Mouse (Mus musculus) intestine, postnatal 0 days (tissue): ENCODE measurements at regions not wholly inside any gene's neighbourhood (a gene's known extent, or its start where the extent isn't known, plus 50 kb on each side); places are given as distances from the start of the nearest gene placed in this dataset.

Experiments
- ATAC-seq: fragments of 200-750 bp; cut with Nextera tagmentation; 2 replicates; pipeline ENCODE4 v1.8.0; 2017; ENCODE audit warnings: mild to moderate bottlenecking, moderate TSS enrichment, moderate library complexity
- H3K27ac ChIP-seq: fragments of 300-500 bp; sonication (generic); 2 replicates; pipeline ENCODE4 v1.5.1; 2014; ENCODE audit warnings: mild to moderate bottlenecking, low read depth, low read length, moderate library complexity
- H3K27me3 ChIP-seq: fragments of 300-500 bp; sonication (generic); replicated peaks from 2 replicates; pipeline ENCODE4 v1.6.1; 2014; ENCODE audit warnings: low read length, mixed read lengths; ENCODE audit not compliant: control insufficient read depth, insufficient read depth
- H3K36me3 ChIP-seq: fragments of 300-500 bp; sonication (generic); 2 replicates; pipeline ENCODE4 v1.6.1; 2014; ENCODE audit warnings: mild to moderate bottlenecking, moderate library complexity; ENCODE audit not compliant: control insufficient read depth, insufficient read depth
- H3K4me1 ChIP-seq: fragments of 300-500 bp; sonication (generic); replicated peaks from 2 replicates; pipeline ENCODE4 v1.6.1; 2014; ENCODE audit warnings: antibody characterized with exemption, low read length, mixed read lengths; ENCODE audit not compliant: control insufficient read depth, insufficient read depth
- H3K4me2 ChIP-seq: fragments of 300-500 bp; sonication (generic); replicated peaks from 2 replicates; pipeline ENCODE4 v1.6.1; 2014; ENCODE audit warnings: low read depth, mild to moderate bottlenecking, moderate library complexity
- H3K4me3 ChIP-seq: fragments of 300-500 bp; sonication (generic); 2 replicates; pipeline ENCODE4 v1.5.1; 2014; ENCODE audit warnings: low read depth, low read length
- H3K9ac ChIP-seq: fragments of 300-500 bp; sonication (generic); 2 replicates; pipeline ENCODE4 v1.6.1; 2014; ENCODE audit warnings: mild to moderate bottlenecking, low read depth, low read length
- H3K9me3 ChIP-seq: fragments of 300-500 bp; sonication (generic); 2 replicates; pipeline ENCODE4 v1.6.1; 2016; ENCODE audit warnings: mixed run types; ENCODE audit not compliant: control insufficient read depth
- CTCF ChIP-seq: sonication (generic); IDR thresholded peaks from 2 replicates; pipeline ENCODE4 v1.5.1; 2016; ENCODE audit warnings: low read depth, mild to moderate bottlenecking, control low read depth, antibody characterized with exemption, moderate library complexity
- whole genome bisulfite sequencing: fragments of 180-500 bp; shearing (Covaris S2); extraction: QIAGEN DNeasy Blood & Tissue Kit; methylation state at CpG from one replicate; pipeline ENCODE4 v1.1.7; 2014; 5-methylcytosine and 5-hydroxymethylcytosine counted together

- H3K4me2 ChIP-seq, result no peak overlapping the region
- TF ChIP-seq CTCF, result no peak
- H3K27me3 ChIP-seq, result no peaks in the 10 kb centered on the region
- no peaks in the 10 kb centered on the region for H3K9me3 ChIP-seq
- H3K4me3 ChIP-seq, result no peak overlapping the region
- ATAC-seq, result no peak
- WGBS, result 76% methylated on average over 5 of the region's 5 CpGs
- no peak overlapping the region for H3K9ac ChIP-seq
- no peak overlapping the region for H3K27ac ChIP-seq
- no peaks in the 10 kb centered on the region for H3K4me1 ChIP-seq
- no peaks in the 10 kb centered on the region for H3K36me3 ChIP-seq
Observed at GRCm38 (mm10) chr6:95243657-95244056, 78.3 kb upstream of the Gm10234 start.

- Histone ChIP-seq H3K4me2 (no peak overlapping the region), H3K9ac (no peak overlapping the region), H3K9me3 (no peaks in the 10 kb centered on the region), H3K4me1 (no peaks in the 10 kb centered on the region), H3K4me3 (no peak overlapping the region), H3K27ac (no peak overlapping the region), H3K27me3 (no peaks in the 10 kb centered on the region), H3K36me3 (no peaks in the 10 kb centered on the region)
- WGBS, result 81% methylated on average over 7 of the region's 7 CpGs
- no peak for ATAC-seq
- TF ChIP-seq CTCF, result no peak
Observed at GRCm38 (mm10) chr6:95244911-95245310, 77.0 kb upstream of the Gm10234 start.

GRCm38 (mm10) chr6:95256303-95256702, 65.6 kb upstream of the Gm10234 start:
- Histone ChIP-seq H3K27me3 (no peaks in the 10 kb centered on the region), H3K4me3 (no peak overlapping the region)
- 75% methylated on average over 5 of the region's 5 CpGs for WGBS

GRCm38 (mm10) chr6:95261001-95261400, 60.9 kb upstream of the Gm10234 start:
- H3K36me3 ChIP-seq, result no peaks in the 10 kb centered on the region
- no peak for TF ChIP-seq CTCF
- no peaks in the 10 kb centered on the region for H3K9me3 ChIP-seq
- no peaks in the 10 kb centered on the region for H3K4me1 ChIP-seq
- H3K4me2 ChIP-seq, result no peak overlapping the region
- H3K27ac ChIP-seq, result no peak overlapping the region
- ATAC-seq, result no peak
- H3K27me3 ChIP-seq, result no peaks in the 10 kb centered on the region
- no peak overlapping the region for H3K4me3 ChIP-seq
- WGBS, result 72% methylated on average over 1 of the region's 1 CpGs
- no peak overlapping the region for H3K9ac ChIP-seq

More at GRCm38 (mm10) chr6:95256303-95256702, 65.6 kb upstream of the Gm10234 start:
- H3K4me2 ChIP-seq, result no peak overlapping the region
- H3K9me3 ChIP-seq, result no peaks in the 10 kb centered on the region
- H3K4me1 ChIP-seq, result no peaks in the 10 kb centered on the region
- H3K36me3 ChIP-seq, result no peaks in the 10 kb centered on the region
- ATAC-seq, result no peak
- H3K9ac ChIP-seq, result no peak overlapping the region
- no peak overlapping the region for H3K27ac ChIP-seq
- no peak for TF ChIP-seq CTCF

- no peak for ATAC-seq
- Histone ChIP-seq H3K36me3 (no peaks in the 10 kb centered on the region), H3K4me1 (no peaks in the 10 kb centered on the region), H3K9me3 (no peaks in the 10 kb centered on the region), H3K4me2 (no peak overlapping the region), H3K4me3 (no peak overlapping the region), H3K27me3 (no peaks in the 10 kb centered on the region), H3K27ac (no peak overlapping the region), H3K9ac (no peak overlapping the region)
- 79% methylated on average over 8 of the region's 8 CpGs for WGBS
- TF ChIP-seq CTCF, result no peak
Observed at GRCm38 (mm10) chr6:95264011-95264869, 57.7 kb upstream of the Gm10234 start.

GRCm38 (mm10) chr6:95269524-95269923, 52.4 kb upstream of the Gm10234 start:
- WGBS, result 92% methylated on average over 8 of the region's 8 CpGs
- Histone ChIP-seq H3K36me3 (no peaks in the 10 kb centered on the region), H3K4me1 (no peaks in the 10 kb centered on the region), H3K9me3 (no peaks in the 10 kb centered on the region), H3K4me3 (no peak overlapping the region), H3K27ac (no peak overlapping the region), H3K4me2 (no peak overlapping the region), H3K27me3 (no peaks in the 10 kb centered on the region), H3K9ac (no peak overlapping the region)
- ATAC-seq, result no peak
- no peak for TF ChIP-seq CTCF
